Mouse (Mus musculus) heart, embryonic 14.5 days (tissue): ENCODE measurements around the gene Plxnd1. TPM values are rescaled to one million over a fixed set of nuclear protein-coding genes. Genes with fewer than 3 reads are reported as not detected.
A peak's percentile ranks its signal among the peaks of the same experiment; 100 is the strongest.

Experiments used
- ATAC-seq: fragments of 200-750 bp; cut with Nextera tagmentation; 2 replicates; pipeline ENCODE4 v1.8.0; 2017; ENCODE audit warnings: low read depth, moderate TSS enrichment; ENCODE audit not compliant: insufficient number of reproducible peaks, insufficient read depth, low FRiP score
- H3K27ac ChIP-seq, 2 experiments: fragments of 200-500 bp in 1 of 2; fragments of 300-500 bp in 1 of 2; sonication (generic) in 1 of 2; replicated peaks in 1 of 2; 2 replicates each; pipeline ENCODE4 v1.5.1; 2012 to 2014; ENCODE audit warnings: low read depth in 2 of 2, low read length in 2 of 2, control low read depth in 1 of 2, mild to moderate bottlenecking in 1 of 2, mixed read lengths in 1 of 2; ENCODE audit not compliant: control insufficient read depth in 1 of 2, insufficient read depth in 1 of 2
- H3K27me3 ChIP-seq: fragments of 300-500 bp; sonication (generic); 2 replicates; pipeline ENCODE4 v1.6.1; 2014; ENCODE audit warnings: mild to moderate bottlenecking, low read length, control low read depth; ENCODE audit not compliant: control insufficient read depth, insufficient read depth
- H3K36me3 ChIP-seq: fragments of 300-500 bp; sonication (generic); 2 replicates; pipeline ENCODE4 v1.6.1; 2014; ENCODE audit warnings: mild to moderate bottlenecking, control low read depth, low read length, mixed read lengths; ENCODE audit not compliant: control insufficient read depth, insufficient read depth
- H3K4me1 ChIP-seq, 2 experiments: fragments of 200-500 bp in 1 of 2; fragments of 300-500 bp in 1 of 2; sonication (generic) in 1 of 2; 2 replicates each; pipeline ENCODE4 v1.6.1; 2012 to 2014; ENCODE audit warnings: low read length in 2 of 2, control low read depth in 1 of 2, mixed read lengths in 1 of 2; ENCODE audit not compliant: control insufficient read depth in 2 of 2, insufficient read depth in 2 of 2
- H3K4me2 ChIP-seq: fragments of 300-500 bp; sonication (generic); 2 replicates; pipeline ENCODE4 v1.6.1; 2014; ENCODE audit warnings: mild to moderate bottlenecking, low read length
- H3K4me3 ChIP-seq, 2 experiments: fragments of 200-500 bp in 1 of 2; fragments of 300-500 bp in 1 of 2; sonication (generic) in 1 of 2; 2 replicates each; pipeline ENCODE4 v1.5.1; 2012 to 2014; ENCODE audit warnings: low read length in 2 of 2, mild to moderate bottlenecking in 2 of 2, control low read depth in 1 of 2, low read depth in 1 of 2, moderate library complexity in 1 of 2; ENCODE audit not compliant: control insufficient read depth in 1 of 2, insufficient read depth in 1 of 2
- H3K9ac ChIP-seq: fragments of 300-500 bp; sonication (generic); 2 replicates; pipeline ENCODE4 v1.6.1; 2014; ENCODE audit warnings: mild to moderate bottlenecking, low read length
- H3K9me3 ChIP-seq: fragments of 300-500 bp; sonication (generic); 2 replicates; pipeline ENCODE4 v1.6.1; 2016; ENCODE audit warnings: low read length, control low read depth; ENCODE audit not compliant: control insufficient read depth
- WGBS: fragments of 180-500 bp; shearing (Covaris S2); extraction: QIAGEN DNeasy Blood & Tissue Kit; methylation state at CpG from one replicate; pipeline ENCODE4 v1.1.7; 2014; 5-methylcytosine and 5-hydroxymethylcytosine counted together
- polyA plus RNA-seq: library from polyadenylated mRNA; unstranded; fragments of >200 nt; fragmentation: Nextera tagmentation; extraction: Ambion mirVana; gene quantifications from 2 replicates; pipeline ENCODE4 v1.2.1, GENCODE M21; 2014

Plxnd1 gene
- polyA plus RNA-seq, 1 experiment from 2014 or later, result 58.8 TPM

- Histone ChIP-seq H3K9ac (no peak overlapping the region), H3K4me2 (no peak overlapping the region), H3K4me3 (no peak overlapping the region), H3K4me1 (peaks cover 26 to 41% of the 10 kb centered on the region in 2 experiments), H3K27ac (no peak overlapping the region), H3K27me3 (no peaks in the 10 kb centered on the region), H3K36me3 (no peaks in the 10 kb centered on the region), H3K9me3 (no peaks in the 10 kb centered on the region)
- WGBS, result 70% methylated on average over 5 of the region's 5 CpGs
- no peak for ATAC-seq
Observed at GRCm38 (mm10) chr6:116000851-116001250, 6.0 kb upstream of the Plxnd1 start.

- Histone ChIP-seq H3K27ac (peak overlapping the region in 1 of 2 experiments; percentile 81; a peak in 1 of 4 replicates), H3K4me1 (peaks cover 21 to 35% of the 10 kb centered on the region in 2 experiments), H3K4me2 (peak overlapping the region; percentile 39; the same call in 1 of the 2 replicates), H3K27me3 (peaks cover 4% of the 10 kb centered on the region), H3K9me3 (peaks cover 13% of the 10 kb centered on the region), H3K9ac (no peak overlapping the region; the same call in 1 of the 2 replicates), H3K36me3 (no peaks in the 10 kb centered on the region), H3K4me3 (no peak overlapping the region)
- no peak for ATAC-seq
- 84% methylated on average over 2 of the region's 2 CpGs for WGBS
Observed at GRCm38 (mm10) chr6:115999227-115999626, 4.4 kb upstream of the Plxnd1 start.

- H3K4me1 ChIP-seq, result peaks cover 16 to 34% of the 10 kb centered on the region in 2 experiments
Observed at GRCm38 (mm10) chr6:115998758-115999157, 4.0 kb upstream of the Plxnd1 start.

GRCm38 (mm10) chr6:115997726-115998311 lies 3.0 kb upstream of the Plxnd1 start:
- H3K9ac ChIP-seq, result no peak overlapping the region
- ATAC-seq, result peak; percentile 9; the same call in 1 of the 2 replicates
- no peaks in the 10 kb centered on the region for H3K36me3 ChIP-seq
- H3K4me2 ChIP-seq, result no peak overlapping the region
- peaks cover 16% of the 10 kb centered on the region for H3K27me3 ChIP-seq
- peaks cover 11 to 34% of the 10 kb centered on the region in 2 experiments; a peak in 3 of 4 replicates for H3K4me1 ChIP-seq
- 36% methylated on average over 3 of the region's 3 CpGs for WGBS
- peak overlapping the region; percentile 65 to 81 for H3K27ac ChIP-seq
- H3K4me3 ChIP-seq, result no peak overlapping the region
- peaks cover 14% of the 10 kb centered on the region for H3K9me3 ChIP-seq

More at GRCm38 (mm10) chr6:115998758-115999157, 4.0 kb upstream of the Plxnd1 start:
- WGBS, result 71% methylated on average over 7 of the region's 7 CpGs
- Histone ChIP-seq H3K27ac (peak overlapping the region; percentile 65 to 81; a peak in 3 of 4 replicates), H3K4me3 (no peak overlapping the region), H3K4me2 (peak overlapping the region; percentile 39), H3K36me3 (no peaks in the 10 kb centered on the region), H3K9me3 (peaks cover 14% of the 10 kb centered on the region), H3K9ac (no peak overlapping the region; the same call in 1 of the 2 replicates), H3K27me3 (peaks cover 7% of the 10 kb centered on the region)
- ATAC-seq, result no peak

- no peak overlapping the region for H3K4me3 ChIP-seq
- peak; percentile 31; the same call in 1 of the 2 replicates for ATAC-seq
- WGBS, result 52% methylated on average over 6 of the region's 6 CpGs
- H3K9ac ChIP-seq, result no peak overlapping the region
- no peaks in the 10 kb centered on the region for H3K36me3 ChIP-seq
- peak overlapping the region; percentile 75 to 76 for H3K27ac ChIP-seq
- peaks cover 21% of the 10 kb centered on the region for H3K27me3 ChIP-seq
- peaks cover 14% of the 10 kb centered on the region for H3K9me3 ChIP-seq
- H3K4me2 ChIP-seq, result peak overlapping the region; percentile 76
- H3K4me1 ChIP-seq, result peaks cover 15 to 34% of the 10 kb centered on the region in 2 experiments; a peak in 3 of 4 replicates
Observed at GRCm38 (mm10) chr6:115996171-115996851, 1.5 kb upstream of the Plxnd1 start.

- ATAC-seq, result no peak
- peaks cover 14% of the 10 kb centered on the region for H3K9me3 ChIP-seq
- H3K27ac ChIP-seq, result peak overlapping the region; percentile 75 to 76
- H3K36me3 ChIP-seq, result no peaks in the 10 kb centered on the region
- H3K4me1 ChIP-seq, result peaks cover 17 to 35% of the 10 kb centered on the region in 2 experiments; a peak in 3 of 4 replicates
- H3K27me3 ChIP-seq, result peaks cover 21% of the 10 kb centered on the region
- peak overlapping the region in 1 of 2 experiments; percentile 58; a peak in 2 of 4 replicates for H3K4me3 ChIP-seq
- 57% methylated on average over 4 of the region's 4 CpGs for WGBS
- peak overlapping the region; percentile 52; the same call in 1 of the 2 replicates for H3K9ac ChIP-seq
- H3K4me2 ChIP-seq, result peak overlapping the region; percentile 76
Observed at GRCm38 (mm10) chr6:115995531-115995941, 731 bp upstream of the Plxnd1 start.

- peaks cover 21% of the 10 kb centered on the region for H3K27me3 ChIP-seq
- H3K9ac ChIP-seq, result peak overlapping the region; percentile 80
- H3K36me3 ChIP-seq, result no peaks in the 10 kb centered on the region
- peaks cover 17 to 35% of the 10 kb centered on the region in 2 experiments; a peak in 3 of 4 replicates for H3K4me1 ChIP-seq
- peak overlapping the region; percentile 47 to 58 for H3K4me3 ChIP-seq
- WGBS, result under 1% methylated on average over 70 of the region's 93 CpGs
- H3K27ac ChIP-seq, result peak overlapping the region; percentile 31 to 76
- no peak for ATAC-seq
- H3K4me2 ChIP-seq, result peak overlapping the region; percentile 76
- H3K9me3 ChIP-seq, result peaks cover 14% of the 10 kb centered on the region
Observed at GRCm38 (mm10) chr6:115994146-115994876, 494 bp downstream of the Plxnd1 start.
